Mouse (Mus musculus): ENCODE measurements around the gene Qtrt2.

Gene Qtrt2

DNA sequence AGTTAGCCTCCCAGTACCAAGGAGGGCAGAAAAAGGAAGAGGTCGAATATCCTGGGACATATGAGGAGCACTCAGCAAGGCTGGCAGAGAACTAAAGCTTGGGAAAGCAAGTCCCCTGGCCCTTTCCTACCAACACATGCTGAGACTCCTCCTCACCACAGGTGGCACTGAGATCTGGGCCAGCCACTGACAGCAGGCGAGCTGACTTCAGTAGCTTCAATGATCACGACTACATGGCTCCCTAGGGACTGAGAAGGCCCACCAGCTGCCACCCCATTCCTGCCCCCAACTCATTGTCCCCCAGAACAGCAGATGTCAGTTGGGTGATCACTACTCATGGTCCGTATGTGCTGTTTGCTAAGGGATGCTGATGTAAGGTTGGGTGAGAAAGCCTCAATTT, 112.0 kb downstream of the Qtrt2 start:
- no peak for DNase-seq (ENCODE audit: low read depth)

All from naive thymus-derived CD4-positive, alpha-beta T cell, adult 2 months (primary cell).